Mouse (Mus musculus) liver, embryonic 14.5 days (tissue): ENCODE measurements around the gene Pttg1. TPM values are rescaled to one million over a fixed set of nuclear protein-coding genes. Genes with fewer than 3 reads are reported as not detected.
A peak's percentile ranks its signal among the peaks of the same experiment; 100 is the strongest.

Source experiments
- ATAC-seq: fragments of 200-750 bp; cut with Nextera tagmentation; 2 replicates; pipeline ENCODE4 v1.8.0; 2017; ENCODE audit warnings: moderate number of reproducible peaks, mild to moderate bottlenecking, moderate library complexity; ENCODE audit not compliant: insufficient read depth
- DNase-seq, 3 experiments: peaks; one replicate each; pipeline ENCODE4 v3.0.0-alpha.2; 2012 to 2013; ENCODE audit warnings: low read depth in 3 of 3, low spot score in 3 of 3
- H3K27ac ChIP-seq: fragments of 300-500 bp; sonication (generic); 2 replicates; pipeline ENCODE4 v1.5.1; 2014; ENCODE audit warnings: moderate library complexity, mild to moderate bottlenecking, control low read depth, inconsistent platforms
- H3K27me3 ChIP-seq: fragments of 300-500 bp; sonication (generic); 2 replicates; pipeline ENCODE4 v1.6.1; 2014; ENCODE audit warnings: mild to moderate bottlenecking, low read length, moderate library complexity; ENCODE audit not compliant: control insufficient read depth, insufficient read depth
- H3K36me3 ChIP-seq: fragments of 300-500 bp; sonication (generic); replicated peaks from 2 replicates; pipeline ENCODE4 v1.6.1; 2014; ENCODE audit warnings: low read depth; ENCODE audit not compliant: control insufficient read depth, insufficient read depth
- H3K4me1 ChIP-seq, 2 experiments: fragments of 200-500 bp in 1 of 2; fragments of 300-500 bp in 1 of 2; sonication (generic) in 1 of 2; replicated peaks; 2 replicates each; pipeline ENCODE4 v1.6.1; 2012 to 2014; ENCODE audit warnings: antibody characterized with exemption in 1 of 2, inconsistent platforms in 1 of 2, low read length in 1 of 2; ENCODE audit not compliant: control insufficient read depth in 2 of 2, insufficient read depth in 2 of 2
- H3K4me2 ChIP-seq: fragments of 300-500 bp; sonication (generic); 2 replicates; pipeline ENCODE4 v1.6.1; 2014; ENCODE audit warnings: low read depth, mild to moderate bottlenecking, control low read depth, moderate library complexity
- H3K4me3 ChIP-seq, 2 experiments: fragments of 200-500 bp in 1 of 2; fragments of 300-500 bp in 1 of 2; sonication (generic) in 1 of 2; 2 replicates each; pipeline ENCODE4 v1.5.1; 2012 to 2014; ENCODE audit warnings: low read depth in 2 of 2, low read length in 2 of 2, mild to moderate bottlenecking in 2 of 2, control low read depth in 1 of 2, inconsistent platforms in 1 of 2, moderate library complexity in 1 of 2; ENCODE audit not compliant: insufficient read depth in 1 of 2
- H3K9ac ChIP-seq: fragments of 300-500 bp; sonication (generic); replicated peaks from 2 replicates; pipeline ENCODE4 v1.6.1; 2014; ENCODE audit warnings: mild to moderate bottlenecking, control low read depth, moderate library complexity
- H3K9me3 ChIP-seq: fragments of 300-500 bp; sonication (generic); 2 replicates; pipeline ENCODE4 v1.6.1; 2016; ENCODE audit warnings: low read length, mixed read lengths; ENCODE audit not compliant: control insufficient read depth
- CTCF ChIP-seq: IDR thresholded peaks from 2 replicates; pipeline ENCODE4 v1.5.1; 2016; ENCODE audit warnings: antibody characterized with exemption, low read depth, control low read depth
- EP300 ChIP-seq: IDR thresholded peaks from 2 replicates; pipeline ENCODE4 v1.6.1; 2016; ENCODE audit warnings: antibody characterized with exemption, low read depth
- WGBS: fragments of 180-500 bp; shearing (Covaris S2); extraction: QIAGEN DNeasy Blood & Tissue Kit; methylation state at CpG from one replicate; pipeline ENCODE4 v1.1.7; 2014; ENCODE audit not compliant: insufficient replicate concordance; 5-methylcytosine and 5-hydroxymethylcytosine counted together
- polyA plus RNA-seq, 2 experiments: library from polyadenylated mRNA; depleted of rRNA in 1 of 2; stranded (reverse) in 1 of 2; unstranded in 1 of 2; fragments of >200 nt; fragmentation: Nextera tagmentation in 1 of 2; extraction: Ambion mirVana in 1 of 2; gene quantifications; 2 replicates each; pipeline versions ENCODE4 v1.2.1 to v1.2.3; 2012 to 2014

Pttg1 gene
- polyA plus RNA-seq, 2 experiments, result 35.0 to 58.2 TPM

DNA sequence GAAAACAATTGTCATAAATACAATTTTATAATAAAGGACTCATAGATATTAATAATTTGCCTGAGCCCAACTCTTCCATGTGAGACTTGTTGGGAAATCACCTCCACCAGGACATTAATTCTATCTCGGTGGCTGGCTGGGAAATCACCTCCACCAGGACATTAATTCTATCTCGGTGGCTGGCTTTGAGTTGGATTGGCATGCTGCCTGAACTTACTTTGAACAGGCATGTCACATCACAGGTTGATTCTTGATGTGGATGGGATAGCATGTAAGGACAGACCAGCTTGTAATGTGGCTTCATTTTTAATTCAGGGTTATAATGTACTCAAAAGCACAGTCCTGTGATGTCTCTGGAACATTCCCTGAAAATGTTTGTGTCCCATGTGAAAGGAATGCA, 23.9 kb upstream of the Pttg1 start:
- Histone ChIP-seq H3K4me2 (no peak overlapping the region), H3K4me3 (no peak overlapping the region), H3K27ac (no peak overlapping the region), H3K36me3 (peaks cover 17% of the 10 kb centered on the region), H3K4me1 (no peaks in the 10 kb centered on the region), H3K9me3 (no peaks in the 10 kb centered on the region), H3K27me3 (no peaks in the 10 kb centered on the region), H3K9ac (no peak overlapping the region)
- DNase-seq, result no peak
- no peak for ATAC-seq
- WGBS, result 72% methylated on average over 2 of the region's 2 CpGs
- TF ChIP-seq CTCF (no peak), EP300 (no peak)

DNA sequence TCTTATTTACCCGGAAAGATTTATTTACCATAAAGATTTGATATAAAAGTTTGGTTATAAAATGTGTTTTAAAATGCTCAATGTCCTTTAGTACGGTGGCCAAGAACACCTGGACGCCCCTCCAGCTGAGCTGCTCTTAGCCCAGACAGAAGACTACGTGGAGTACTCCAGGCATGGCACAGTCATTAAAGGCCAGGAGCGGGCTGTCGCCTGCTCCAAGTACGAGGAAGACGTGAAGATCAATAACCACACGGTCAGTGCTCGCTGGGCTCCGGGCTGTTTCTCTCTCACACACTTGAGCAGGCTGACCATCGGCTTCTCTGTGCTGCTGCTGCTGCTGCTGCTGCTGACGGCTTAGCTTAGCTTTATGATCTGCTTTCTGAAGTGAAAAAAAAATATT, 17.1 kb upstream of the Pttg1 start:
- 85% methylated on average over 13 of the region's 13 CpGs for WGBS
- no peak overlapping the region for H3K4me2 ChIP-seq
- no peak for TF ChIP-seq CTCF
- TF ChIP-seq EP300, result no peak
- no peak overlapping the region for H3K27ac ChIP-seq
- no peak for ATAC-seq
- no peaks in the 10 kb centered on the region for H3K9me3 ChIP-seq
- H3K9ac ChIP-seq, result no peak overlapping the region
- H3K4me1 ChIP-seq, result no peaks in the 10 kb centered on the region
- H3K4me3 ChIP-seq, result no peak overlapping the region
- H3K27me3 ChIP-seq, result no peaks in the 10 kb centered on the region
- H3K36me3 ChIP-seq, result peaks cover 74% of the 10 kb centered on the region
- no peak for DNase-seq

DNA sequence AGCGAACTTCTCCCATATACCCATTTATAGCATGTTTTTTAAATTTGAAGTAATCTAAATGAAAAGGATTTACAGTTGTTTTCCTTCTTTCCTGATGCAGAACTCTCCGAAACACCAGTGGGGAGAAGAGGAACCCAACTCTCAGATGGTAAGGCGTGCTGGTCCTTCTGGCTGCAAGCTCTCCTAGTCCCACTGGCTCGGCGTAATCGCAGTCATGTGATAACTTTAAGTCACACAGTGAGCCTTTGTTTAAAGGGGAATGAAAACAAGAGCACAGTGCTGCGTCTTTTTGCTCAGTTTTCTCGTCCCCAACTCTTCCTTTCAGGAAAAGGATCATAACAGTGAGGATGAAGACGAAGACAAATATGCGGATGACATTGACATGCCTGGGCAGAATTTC, 15.1 kb upstream of the Pttg1 start:
- TF ChIP-seq EP300 (no peak), CTCF (no peak)
- peaks cover 68% of the 10 kb centered on the region for H3K36me3 ChIP-seq

DNA sequence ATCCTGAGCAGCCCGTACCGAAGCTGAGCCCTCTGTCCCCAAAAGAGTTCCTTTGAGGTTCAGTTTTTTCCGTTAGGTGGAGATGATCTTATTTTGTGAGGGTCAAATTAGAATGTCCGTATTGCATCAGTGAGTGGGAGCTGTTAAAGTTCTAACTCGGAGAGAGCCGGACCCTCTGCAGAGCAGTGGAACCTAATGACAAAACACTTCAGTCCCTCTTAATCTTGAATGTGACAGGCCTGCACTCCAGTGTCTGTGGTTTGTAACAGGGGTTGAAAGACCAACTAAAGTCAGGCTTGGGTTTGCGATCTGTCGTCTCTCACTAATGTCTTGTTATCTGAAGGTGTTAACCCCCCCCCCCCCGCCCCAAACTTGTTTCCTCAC, 8.0 kb upstream of the Pttg1 start:
- peak overlapping the region; percentile 75 for H3K4me2 ChIP-seq
- H3K9ac ChIP-seq, result peak overlapping the region; percentile 94
- ATAC-seq (peak; percentile 48; the same call in 1 of the 2 replicates), DNase-seq (no peak)
- H3K4me3 ChIP-seq, result peak overlapping the region; percentile 78 to 92
- peaks cover 7% of the 10 kb centered on the region for H3K36me3 ChIP-seq
- WGBS, result under 1% methylated on average over 9 of the region's 9 CpGs
- H3K4me1 ChIP-seq, result peaks cover 0 to 7% of the 10 kb centered on the region in 2 experiments; a peak in 3 of 4 replicates
- H3K27ac ChIP-seq, result peak overlapping the region; percentile 60
- TF ChIP-seq EP300, result no peak
- no peak for TF ChIP-seq CTCF
- no peaks in the 10 kb centered on the region for H3K9me3 ChIP-seq
- no peaks in the 10 kb centered on the region for H3K27me3 ChIP-seq

More for the DNA sequence above, 15.1 kb upstream of the Pttg1 start:
- no peak overlapping the region for H3K4me3 ChIP-seq
- 87% methylated on average over 10 of the region's 10 CpGs for WGBS
- DNase-seq (no peak), ATAC-seq (no peak)
- H3K4me1 ChIP-seq, result no peaks in the 10 kb centered on the region
- H3K27me3 ChIP-seq, result no peaks in the 10 kb centered on the region
- no peak overlapping the region for H3K4me2 ChIP-seq
- no peak overlapping the region for H3K27ac ChIP-seq
- H3K9ac ChIP-seq, result no peak overlapping the region
- no peaks in the 10 kb centered on the region for H3K9me3 ChIP-seq

DNA sequence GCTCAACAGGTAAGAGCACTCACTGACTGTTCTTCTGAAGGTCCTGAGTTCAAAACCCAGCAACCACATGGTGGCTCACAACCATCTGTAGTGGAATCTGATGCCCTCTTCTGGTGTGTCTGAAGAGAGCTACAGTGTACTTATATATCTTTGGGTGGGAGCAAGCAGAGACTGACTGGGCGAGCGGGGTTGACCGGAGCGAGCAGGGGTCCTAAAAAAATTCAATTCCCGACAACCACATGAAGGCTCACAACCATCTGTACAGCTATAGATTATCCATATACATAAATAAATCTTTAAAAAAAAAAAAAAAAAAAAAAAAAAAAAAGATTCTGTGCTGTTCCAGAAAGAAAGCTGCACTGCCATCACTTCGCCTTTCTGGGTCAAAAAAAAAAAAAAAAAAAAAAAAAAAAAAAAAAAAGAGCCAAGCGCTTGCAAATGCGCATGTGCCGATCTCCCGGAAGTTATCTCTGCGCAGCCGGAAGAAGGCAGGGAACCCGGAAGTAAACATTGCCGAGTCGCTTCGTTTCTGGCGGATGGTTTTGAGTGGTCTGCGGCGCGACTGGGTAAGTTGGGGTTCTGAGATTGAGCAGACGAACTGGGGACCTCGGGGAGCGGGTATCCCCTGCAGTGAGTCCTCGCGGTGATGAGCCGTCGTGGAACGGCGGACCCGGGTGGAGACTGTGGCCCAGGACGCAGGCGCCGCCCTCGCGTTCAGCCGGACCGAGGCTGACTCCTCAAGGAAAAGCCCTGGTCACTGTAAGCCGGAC, 7.4 kb upstream of the Pttg1 start, which contains the start of gene Slu7:
TSS of gene Slu7 (plus strand) at position 491 of the 770 bp plus-strand sequence.
- 8% methylated on average over 38 of the region's 38 CpGs for WGBS
- Histone ChIP-seq H3K9me3 (no peaks in the 10 kb centered on the region), H3K4me1 (peaks cover 0 to 7% of the 10 kb centered on the region in 2 experiments; a peak in 3 of 4 replicates), H3K27ac (peak within 1 kb of the TSS; percentile 60), H3K36me3 (peaks cover 3% of the 10 kb centered on the region), H3K9ac (peak within 1 kb of the TSS; percentile 94), H3K4me2 (peak within 1 kb of the TSS; percentile 75), H3K27me3 (no peaks in the 10 kb centered on the region), H3K4me3 (peak within 1 kb of the TSS; percentile 78 to 92)
- no peak for TF ChIP-seq CTCF
- TF ChIP-seq EP300, result 0 out of 2 replicates have a peak, but pooled peaks have one; percentile 15
- peak; percentile 83 for ATAC-seq
- peak; percentile 64 to 73 (median 68) for DNase-seq
